Mouse (Mus musculus): ENCODE data around the gene Slc9a8.

Gene Slc9a8

GRCm38 (mm10) chr2:167415970-167416563 lies 5.4 kb upstream of the Slc9a8 start:
- 71% methylated on average over 9 of the region's 9 CpGs for WGBS

DNA sequence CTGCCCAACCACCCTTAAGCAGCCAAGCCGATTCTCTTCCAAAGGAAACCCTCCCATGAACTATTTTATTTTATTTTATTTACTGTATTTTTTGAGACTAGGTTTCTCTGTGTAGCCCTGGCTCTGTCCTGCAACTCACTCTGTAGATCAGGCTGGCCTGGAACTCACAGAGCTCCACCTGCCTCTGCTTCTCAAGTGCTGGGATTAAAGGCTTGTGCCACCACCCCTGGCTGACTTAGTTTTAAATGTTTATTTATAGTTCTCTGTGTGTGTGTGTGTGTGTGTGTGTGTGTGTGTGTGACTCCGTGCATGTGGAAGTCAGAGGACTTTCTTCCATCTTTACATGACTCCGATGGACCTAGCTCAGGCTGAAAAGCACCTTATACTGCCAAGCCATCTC lies 4.5 kb upstream of the Slc9a8 start:
- 71% methylated on average over 3 of the region's 3 CpGs for WGBS

- 44% methylated on average over 4 of the region's 4 CpGs for WGBS
These were observed 3.8 kb upstream of the Slc9a8 start for GRCm38 (mm10) chr2:167417694-167418093.

DNA sequence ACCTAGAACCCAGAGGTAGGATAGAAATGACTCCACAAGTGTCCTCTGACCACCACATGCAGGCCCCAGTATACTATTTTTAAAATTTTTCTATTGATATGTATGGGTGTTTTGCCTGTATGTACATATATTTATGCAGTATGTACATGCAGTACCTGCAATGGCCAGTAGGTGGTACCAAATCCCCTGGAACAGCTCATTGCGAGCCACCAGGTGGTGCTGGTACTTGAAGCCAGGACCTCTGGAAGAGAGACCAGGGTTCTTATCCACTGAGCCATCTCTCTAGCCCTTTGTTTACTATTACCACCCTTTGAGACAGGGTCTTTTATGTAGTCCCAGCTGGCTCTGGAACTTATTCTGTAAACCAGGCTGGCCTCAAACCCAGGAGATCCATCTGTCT lies 2.3 kb upstream of the Slc9a8 start:
- 28% methylated on average over 1 of the region's 1 CpGs for whole genome bisulfite sequencing

GRCm38 (mm10) chr2:167420811-167421241 lies 686 bp upstream of the Slc9a8 start:
- 20% methylated on average over 10 of the region's 10 CpGs for WGBS

DNA sequence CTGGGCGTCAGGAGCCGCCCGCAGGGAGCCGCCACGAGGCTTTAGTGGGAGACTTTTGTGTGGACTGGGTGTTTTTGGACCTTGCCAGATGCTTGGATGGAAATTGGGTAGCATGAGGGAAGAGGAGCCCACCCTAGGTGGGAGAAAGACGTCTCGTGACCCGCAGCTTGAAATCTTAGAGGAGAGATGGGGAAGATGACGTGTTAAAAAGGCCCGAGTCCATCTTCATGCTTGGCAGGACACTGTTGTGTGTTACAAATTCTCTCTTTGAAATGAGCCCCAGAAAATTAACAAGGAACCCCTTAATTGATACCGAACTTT lies 598 bp downstream of the Slc9a8 start:
- WGBS: 2% methylated on average over 11 of the region's 11 CpGs

GRCm38 (mm10) chr2:167423031-167423611 lies 1.6 kb downstream of the Slc9a8 start:
- WGBS: 91% methylated on average over 5 of the region's 5 CpGs

DNA sequence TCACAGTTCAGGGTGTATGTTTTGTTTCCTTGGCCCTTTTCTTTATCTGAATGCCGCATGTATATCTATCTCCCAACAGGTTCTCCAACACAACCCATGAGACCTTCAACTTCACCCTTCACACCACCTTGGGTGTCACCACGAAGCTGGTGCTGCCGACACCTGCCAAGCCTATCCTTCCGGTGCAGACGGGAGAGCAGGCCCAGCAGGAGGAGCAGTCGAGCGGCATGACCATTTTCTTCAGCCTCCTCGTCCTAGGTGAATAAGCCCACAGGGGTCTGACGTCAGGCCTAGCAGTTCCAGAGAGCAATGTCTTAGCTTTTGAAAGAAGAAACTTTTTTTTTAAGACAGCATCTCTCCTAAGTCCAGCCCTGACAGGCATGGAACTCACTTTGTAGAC lies 2.5 kb downstream of the Slc9a8 start:
- 76% methylated on average over 9 of the region's 9 CpGs for WGBS

GRCm38 (mm10) chr2:167424516-167424915 lies 3.0 kb downstream of the Slc9a8 start:
- 96% methylated on average over 3 of the region's 3 CpGs for WGBS

DNA sequence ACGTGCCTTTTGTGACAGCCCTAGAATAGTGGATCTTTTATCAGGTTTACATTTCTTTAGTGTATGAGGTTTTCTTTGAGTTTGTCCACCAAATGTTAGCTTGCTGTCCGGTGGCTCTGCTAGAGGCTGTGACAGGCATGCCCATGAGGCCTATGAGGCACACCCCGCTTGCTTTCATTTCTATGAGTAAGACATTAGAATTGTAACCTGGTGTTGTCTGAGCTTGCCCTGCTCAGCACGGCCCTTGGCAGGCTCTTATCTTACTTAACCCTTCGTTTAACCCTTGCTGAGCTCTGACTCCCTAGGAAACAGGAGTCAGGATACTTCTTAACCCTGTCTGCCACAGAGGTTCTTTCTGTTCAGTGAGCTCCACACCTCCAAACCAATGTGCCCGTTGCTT lies 3.9 kb downstream of the Slc9a8 start:
- 84% methylated on average over 6 of the region's 6 CpGs for WGBS

DNA sequence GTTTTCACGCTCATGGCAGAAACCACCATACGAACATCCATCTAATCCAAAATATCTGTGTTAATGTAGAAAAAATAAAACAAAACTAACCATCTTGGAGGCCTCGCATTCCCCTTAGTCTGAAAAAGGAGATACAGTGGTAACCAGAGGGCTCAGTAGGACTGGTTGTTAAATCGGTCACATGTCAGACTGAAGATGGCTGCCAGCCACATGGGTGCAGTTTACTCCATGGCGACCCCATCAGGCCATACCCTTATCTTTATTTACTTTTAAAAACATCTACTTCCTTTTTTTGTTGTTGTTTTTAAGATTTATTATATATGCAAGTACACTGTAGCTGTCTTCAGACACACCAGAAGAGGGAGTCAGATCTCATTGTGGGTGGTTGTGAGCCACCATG lies 8.1 kb downstream of the Slc9a8 start:
- 93% methylated on average over 5 of the region's 5 CpGs for WGBS

- 85% methylated on average over 9 of the region's 9 CpGs for WGBS
These were observed 9.4 kb downstream of the Slc9a8 start for GRCm38 (mm10) chr2:167430737-167431417.

DNA sequence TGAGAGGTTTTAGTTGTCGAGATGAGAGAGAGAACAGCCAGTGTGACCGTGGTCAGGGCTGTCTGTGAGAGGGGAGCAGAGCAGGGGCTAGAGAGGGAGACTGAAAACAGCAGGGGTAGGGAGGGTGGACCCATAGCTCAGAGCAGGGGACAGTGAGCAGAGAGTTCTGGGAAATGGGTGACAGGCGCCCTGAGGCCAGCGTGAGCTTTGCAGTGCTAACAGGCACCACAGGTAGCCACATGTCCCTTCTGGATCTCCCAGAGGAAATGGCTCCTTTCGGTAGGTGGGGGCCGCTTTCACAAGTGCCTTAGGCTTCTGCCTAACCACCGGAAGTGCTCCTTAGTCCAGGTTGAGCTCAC lies 9.9 kb downstream of the Slc9a8 start:
- WGBS: 89% methylated on average over 7 of the region's 7 CpGs

- WGBS: 73% methylated on average over 6 of the region's 6 CpGs
These were observed 13.1 kb downstream of the Slc9a8 start for GRCm38 (mm10) chr2:167434570-167434969.

- WGBS: 100% methylated on average over 2 of the region's 2 CpGs
These were observed 14.1 kb downstream of the Slc9a8 start for GRCm38 (mm10) chr2:167435631-167436030.

DNA sequence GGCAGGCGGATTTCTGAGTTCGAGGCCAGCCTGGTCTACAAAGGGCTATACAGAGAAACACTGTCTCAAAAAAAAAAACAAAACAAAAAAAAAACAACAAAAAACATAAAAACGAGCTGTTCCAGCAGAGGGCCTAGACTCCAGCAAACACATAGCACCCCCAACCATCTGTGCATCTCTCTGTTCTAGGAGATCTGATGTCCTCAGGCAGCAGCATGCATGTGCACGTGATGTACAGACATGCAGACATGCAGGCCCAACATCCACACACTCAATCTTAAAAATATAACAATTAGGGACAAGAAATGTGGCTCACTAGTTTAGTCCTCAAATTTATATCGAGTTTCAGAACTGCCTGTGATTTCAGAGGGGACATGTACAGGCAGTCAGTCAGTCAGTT lies 14.9 kb downstream of the Slc9a8 start:
- 53% methylated on average over 5 of the region's 5 CpGs for WGBS

DNA sequence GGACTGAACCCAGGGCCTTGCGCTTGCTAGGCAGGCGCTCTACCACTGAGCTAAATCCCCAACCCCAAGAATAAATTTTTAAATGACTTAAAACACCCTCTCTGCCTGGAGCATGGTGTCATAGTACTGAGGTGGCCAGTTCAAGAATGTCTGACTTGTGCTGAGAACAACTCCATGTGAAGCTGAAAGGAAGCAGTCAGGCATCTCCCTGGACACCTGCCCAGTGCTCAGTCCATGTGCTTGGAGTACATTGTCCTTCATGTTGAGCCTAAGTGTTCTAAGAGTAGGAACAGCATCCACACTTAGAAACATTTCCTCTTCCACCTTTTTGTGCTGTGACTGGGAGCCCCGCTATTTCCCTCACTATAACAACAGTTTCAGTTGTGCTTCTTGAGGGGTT lies 17.9 kb downstream of the Slc9a8 start:
- WGBS: 98% methylated on average over 3 of the region's 3 CpGs

- 92% methylated on average over 4 of the region's 4 CpGs for WGBS
These were observed 22.1 kb downstream of the Slc9a8 start for GRCm38 (mm10) chr2:167443411-167444193.

- WGBS: 66% methylated on average over 20 of the region's 20 CpGs
These were observed 24.6 kb downstream of the Slc9a8 start for GRCm38 (mm10) chr2:167445911-167446780.

DNA sequence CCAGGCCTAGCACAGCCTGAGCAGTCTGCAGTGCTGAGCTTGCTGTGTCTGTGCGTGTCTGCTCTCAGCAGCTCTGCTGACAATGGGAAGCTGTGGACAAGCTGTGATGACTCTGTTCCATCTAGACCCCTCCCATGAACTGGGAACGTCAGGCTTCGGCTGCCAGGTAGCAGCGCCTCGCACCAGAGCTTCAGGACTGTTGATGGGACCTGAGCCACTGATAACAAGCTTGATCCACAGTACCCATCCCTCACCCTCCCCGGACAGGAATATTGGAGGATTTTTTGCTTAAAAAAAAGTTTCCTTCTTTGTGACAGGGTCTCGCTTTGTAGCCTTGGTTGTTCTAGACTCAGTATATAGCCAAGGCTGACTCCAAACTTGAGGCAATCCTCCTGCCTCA lies 25.7 kb downstream of the Slc9a8 start:
- 96% methylated on average over 7 of the region's 7 CpGs for WGBS

DNA sequence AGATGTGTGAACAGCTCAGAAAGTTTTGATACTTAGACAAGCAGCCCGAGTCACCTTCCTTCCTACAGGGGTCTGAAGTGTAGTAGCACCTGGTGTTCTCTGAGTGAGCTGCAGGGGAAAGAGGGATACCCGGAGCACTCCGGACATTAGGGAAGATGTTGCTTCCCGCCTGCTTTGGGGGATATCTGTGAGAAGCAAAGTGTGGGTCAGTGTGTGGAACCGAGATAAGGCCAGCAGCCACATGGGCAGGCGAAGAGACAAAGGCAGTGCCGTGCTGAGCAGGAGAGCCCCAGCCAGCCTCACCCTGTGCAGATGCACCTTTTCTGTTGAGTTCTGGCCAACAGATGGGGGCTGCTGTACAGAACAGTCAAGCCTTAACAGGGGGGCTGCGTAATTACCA lies 26.1 kb downstream of the Slc9a8 start:
- 93% methylated on average over 8 of the region's 8 CpGs for WGBS

Measured in cerebral cortex, adult 2 months (tissue).